Mouse (Mus musculus): ENCODE measurements at regions not wholly inside any gene's neighbourhood (a gene's known extent, or its start where the extent isn't known, plus 50 kb on each side); places are given as distances from the start of the nearest gene placed in this dataset.

- ATAC-seq (ENCODE audit: low FRiP score) (no peak), DNase-seq (ENCODE audit: low spot score) (no peak)
- H3K4me2 ChIP-seq (ENCODE audit: low read depth, low read length, poor library complexity, severe bottlenecking): peak overlapping the region; percentile 36; the same call in 1 of the 2 replicates
- no peak overlapping the region for H3K9ac ChIP-seq (replicated peaks; ENCODE audit: low read length, poor library complexity, severe bottlenecking)
- H3K27ac ChIP-seq (ENCODE audit: low read depth, low read length): no peak overlapping the region
- 31% methylated on average over 12 of the region's 12 CpGs for WGBS
- no peaks in the 10 kb centered on the region for H3K36me3 ChIP-seq (ENCODE audit: insufficient read depth, low read length)
- no peak overlapping the region for H3K4me3 ChIP-seq (ENCODE audit: low read depth, low read length)
- no peak for TF ChIP-seq CTCF (IDR thresholded peaks at IDR 0.05)
- H3K4me1 ChIP-seq (ENCODE audit: insufficient read depth, low read length): peaks cover 2% of the 10 kb centered on the region; the same call in 1 of the 2 replicates
- no peaks in the 10 kb centered on the region for H3K27me3 ChIP-seq (ENCODE audit: insufficient read depth, low read length)
- H3K9me3 ChIP-seq (ENCODE audit: low read length): no peaks in the 10 kb centered on the region
Measured at GRCm38 (mm10) chr4:94361528-94362217, 194.7 kb upstream of the Gm10306 start.

DNA sequence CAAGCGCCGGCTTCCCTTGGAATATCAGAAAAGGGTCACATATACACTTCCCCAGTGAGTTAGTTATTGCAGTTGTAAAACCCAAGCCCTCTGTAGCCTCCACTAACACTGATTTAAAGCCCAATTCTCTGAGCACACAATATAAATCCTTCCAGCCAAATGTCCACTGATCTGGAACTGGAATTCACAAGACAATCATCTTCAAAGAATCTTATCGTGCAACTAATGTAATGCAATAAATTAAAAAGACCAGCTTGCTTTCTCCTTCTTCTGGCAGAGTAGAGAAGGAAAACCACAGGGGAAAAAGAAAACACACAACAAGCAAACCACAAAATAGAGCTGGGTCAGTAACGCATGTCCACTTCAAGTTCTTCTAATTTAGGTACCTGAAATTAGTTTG lies 191.0 kb upstream of the Gm10306 start:
- no peak for DNase-seq (ENCODE audit: low spot score)
- H3K27ac ChIP-seq (ENCODE audit: low read depth, low read length): no peak overlapping the region
- no peak overlapping the region for H3K9ac ChIP-seq (replicated peaks; ENCODE audit: low read length, poor library complexity, severe bottlenecking)
- no peak overlapping the region for H3K4me2 ChIP-seq (ENCODE audit: low read depth, low read length, poor library complexity, severe bottlenecking)
- peaks cover 2% of the 10 kb centered on the region; the same call in 1 of the 2 replicates for H3K4me1 ChIP-seq (ENCODE audit: insufficient read depth, low read length)
- no peaks in the 10 kb centered on the region for H3K27me3 ChIP-seq (ENCODE audit: insufficient read depth, low read length)
- H3K4me3 ChIP-seq (ENCODE audit: low read depth, low read length): no peak overlapping the region
- no peak for ATAC-seq (ENCODE audit: low FRiP score)
- no peak for TF ChIP-seq CTCF (IDR thresholded peaks at IDR 0.05)
- WGBS: 75% methylated on average over 4 of the region's 4 CpGs
- no peaks in the 10 kb centered on the region for H3K9me3 ChIP-seq (ENCODE audit: low read length)
- H3K36me3 ChIP-seq (ENCODE audit: insufficient read depth, low read length): no peaks in the 10 kb centered on the region

DNA sequence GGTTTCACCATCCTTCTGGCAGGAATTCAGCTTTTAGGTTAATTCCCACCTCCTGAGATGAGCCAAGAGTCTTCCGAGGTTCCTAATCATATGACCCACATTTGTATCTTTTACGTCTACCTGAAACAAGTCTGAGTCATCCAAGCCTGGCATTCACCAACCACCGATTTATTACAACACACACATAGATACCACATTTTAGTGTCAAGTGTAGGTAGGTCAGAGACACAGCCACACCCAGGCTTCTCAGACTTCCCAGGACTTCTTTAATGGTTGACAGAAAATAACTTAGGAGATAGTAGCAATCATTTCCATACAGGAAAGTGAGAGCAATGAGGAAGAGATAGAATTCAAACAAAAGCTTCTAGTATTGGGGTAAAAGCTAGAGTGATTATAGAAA lies 189.2 kb upstream of the Gm10306 start:
- Histone ChIP-seq H3K9me3 (ENCODE audit: low read length) (no peaks in the 10 kb centered on the region), H3K27me3 (ENCODE audit: insufficient read depth, low read length) (no peaks in the 10 kb centered on the region), H3K4me2 (ENCODE audit: low read depth, low read length, poor library complexity, severe bottlenecking) (no peak overlapping the region), H3K9ac (replicated peaks; ENCODE audit: low read length, poor library complexity, severe bottlenecking) (no peak overlapping the region), H3K36me3 (ENCODE audit: insufficient read depth, low read length) (no peaks in the 10 kb centered on the region), H3K4me1 (ENCODE audit: insufficient read depth, low read length) (no peaks in the 10 kb centered on the region), H3K27ac (ENCODE audit: low read depth, low read length) (no peak overlapping the region), H3K4me3 (ENCODE audit: low read depth, low read length) (no peak overlapping the region)
- ATAC-seq (ENCODE audit: low FRiP score) (no peak), DNase-seq (ENCODE audit: low spot score) (no peak)
- no peak for TF ChIP-seq CTCF (IDR thresholded peaks at IDR 0.05)
- WGBS: 91% methylated on average over 3 of the region's 3 CpGs

DNA sequence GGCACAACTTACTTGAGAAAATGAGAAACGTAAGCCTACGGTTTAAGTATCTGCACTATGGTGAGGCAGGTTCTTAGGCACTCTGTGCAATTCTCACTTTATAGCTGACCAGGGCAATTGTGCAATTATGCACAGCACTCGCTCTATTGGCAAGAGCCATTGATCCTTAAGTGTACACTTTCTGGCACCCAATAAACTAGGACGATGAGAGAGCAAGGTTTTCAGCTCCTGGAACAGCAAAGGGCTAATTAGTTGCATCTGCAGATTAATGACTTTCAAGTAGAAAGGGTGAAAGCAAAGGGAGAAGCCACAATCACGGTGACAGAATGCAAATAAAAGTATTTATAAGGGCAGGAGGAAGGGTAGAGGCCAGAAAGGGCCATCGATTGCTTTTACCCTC lies 185.4 kb upstream of the Gm10306 start:
- no peak overlapping the region for H3K27ac ChIP-seq (ENCODE audit: low read depth, low read length)
- no peak for ATAC-seq (ENCODE audit: low FRiP score)
- H3K36me3 ChIP-seq (ENCODE audit: insufficient read depth, low read length): no peaks in the 10 kb centered on the region
- H3K4me1 ChIP-seq (ENCODE audit: insufficient read depth, low read length): no peaks in the 10 kb centered on the region
- H3K9me3 ChIP-seq (ENCODE audit: low read length): no peaks in the 10 kb centered on the region
- WGBS: 82% methylated on average over 6 of the region's 6 CpGs
- DNase-seq (ENCODE audit: low spot score): no peak
- H3K4me3 ChIP-seq (ENCODE audit: low read depth, low read length): no peak overlapping the region
- H3K27me3 ChIP-seq (ENCODE audit: insufficient read depth, low read length): no peaks in the 10 kb centered on the region
- H3K9ac ChIP-seq (replicated peaks; ENCODE audit: low read length, poor library complexity, severe bottlenecking): no peak overlapping the region
- H3K4me2 ChIP-seq (ENCODE audit: low read depth, low read length, poor library complexity, severe bottlenecking): no peak overlapping the region
- TF ChIP-seq CTCF (IDR thresholded peaks at IDR 0.05): no peak

GRCm38 (mm10) chr4:94376256-94376655 lies 180.1 kb upstream of the Gm10306 start:
- no peak overlapping the region for H3K27ac ChIP-seq (ENCODE audit: low read depth, low read length)
- no peak for ATAC-seq (ENCODE audit: low FRiP score)
- no peak for TF ChIP-seq CTCF (IDR thresholded peaks at IDR 0.05)
- no peak overlapping the region for H3K4me3 ChIP-seq (ENCODE audit: low read depth, low read length)
- no peak overlapping the region for H3K4me2 ChIP-seq (ENCODE audit: low read depth, low read length, poor library complexity, severe bottlenecking)
- H3K4me1 ChIP-seq (ENCODE audit: insufficient read depth, low read length): no peaks in the 10 kb centered on the region
- no peaks in the 10 kb centered on the region for H3K36me3 ChIP-seq (ENCODE audit: insufficient read depth, low read length)
- no peaks in the 10 kb centered on the region for H3K27me3 ChIP-seq (ENCODE audit: insufficient read depth, low read length)
- WGBS: 91% methylated on average over 1 of the region's 1 CpGs
- no peak for DNase-seq (ENCODE audit: low spot score)
- no peak overlapping the region for H3K9ac ChIP-seq (replicated peaks; ENCODE audit: low read length, poor library complexity, severe bottlenecking)
- H3K9me3 ChIP-seq (ENCODE audit: low read length): no peaks in the 10 kb centered on the region

DNA sequence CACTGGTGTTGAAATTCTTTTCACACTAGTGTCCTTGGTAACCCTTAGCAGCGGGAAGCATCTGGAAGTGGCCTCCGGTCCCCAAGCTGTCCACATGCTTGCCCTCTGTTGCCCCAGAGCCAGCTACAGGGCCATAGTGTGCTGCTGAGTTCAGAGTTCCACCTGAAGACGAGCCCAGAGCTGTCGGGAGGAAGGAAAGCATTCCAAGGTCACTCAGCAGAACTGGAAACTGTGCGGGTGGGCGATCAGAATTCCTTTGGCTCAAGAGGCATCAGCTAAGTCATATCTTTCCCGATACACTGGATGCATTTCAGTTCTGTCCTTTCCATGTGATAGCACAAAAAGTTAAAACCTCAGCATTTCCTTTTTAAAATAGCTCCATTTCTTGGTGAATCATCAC lies 170.6 kb upstream of the Gm10306 start:
- no peak overlapping the region for H3K4me2 ChIP-seq (ENCODE audit: low read depth, low read length, poor library complexity, severe bottlenecking)
- no peak for ATAC-seq (ENCODE audit: low FRiP score)
- no peak overlapping the region for H3K27ac ChIP-seq (ENCODE audit: low read depth, low read length)
- H3K27me3 ChIP-seq (ENCODE audit: insufficient read depth, low read length): no peaks in the 10 kb centered on the region
- TF ChIP-seq CTCF (IDR thresholded peaks at IDR 0.05): no peak
- H3K4me3 ChIP-seq (ENCODE audit: low read depth, low read length): no peak overlapping the region
- no peaks in the 10 kb centered on the region for H3K4me1 ChIP-seq (ENCODE audit: insufficient read depth, low read length)
- no peak for DNase-seq (ENCODE audit: low spot score)
- no peak overlapping the region for H3K9ac ChIP-seq (replicated peaks; ENCODE audit: low read length, poor library complexity, severe bottlenecking)
- no peaks in the 10 kb centered on the region for H3K9me3 ChIP-seq (ENCODE audit: low read length)
- no peaks in the 10 kb centered on the region for H3K36me3 ChIP-seq (ENCODE audit: insufficient read depth, low read length)
- WGBS: 52% methylated on average over 7 of the region's 7 CpGs

All from midbrain, postnatal 0 days (tissue).